Mouse (Mus musculus): Measurements from ENCODE around the gene Slc22a5.

The Slc22a5 gene

GRCm38 (mm10) chr11:53839663-53840642, 51.5 kb downstream of the Slc22a5 start:
- DNase-seq (ENCODE audit: low spot score) = no peak

- DNase-seq (ENCODE audit: low spot score) = no peak
Measured at GRCm38 (mm10) chr11:53839147-53839546, 52.3 kb downstream of the Slc22a5 start.

- DNase-seq (ENCODE audit: low spot score) = no peak
Measured at GRCm38 (mm10) chr11:53837731-53838130, 53.7 kb downstream of the Slc22a5 start.

GRCm38 (mm10) chr11:53835379-53836010, 56.0 kb downstream of the Slc22a5 start:
- DNase-seq (ENCODE audit: low spot score) = no peak

GRCm38 (mm10) chr11:53825409-53825808, 66.1 kb downstream of the Slc22a5 start:
- no peak for DNase-seq (ENCODE audit: low spot score)

- no peak for DNase-seq (ENCODE audit: low spot score)
Measured at GRCm38 (mm10) chr11:53821945-53822338, 69.5 kb downstream of the Slc22a5 start.

- DNase-seq (ENCODE audit: low spot score) = no peak
Measured at GRCm38 (mm10) chr11:53821230-53821944, 70.1 kb downstream of the Slc22a5 start.

- no peak for DNase-seq (ENCODE audit: low spot score)
Measured at GRCm38 (mm10) chr11:53820516-53821170, 70.8 kb downstream of the Slc22a5 start.

GRCm38 (mm10) chr11:53819511-53819910, 71.9 kb downstream of the Slc22a5 start:
- no peak for DNase-seq (ENCODE audit: low spot score)

- DNase-seq (ENCODE audit: low spot score) = no peak
Measured at GRCm38 (mm10) chr11:53818794-53819193, 72.7 kb downstream of the Slc22a5 start.

- no peak for DNase-seq (ENCODE audit: low spot score)
Measured at GRCm38 (mm10) chr11:53816841-53817375, 74.6 kb downstream of the Slc22a5 start.

- DNase-seq (ENCODE audit: low spot score) = no peak
Measured at GRCm38 (mm10) chr11:53814810-53815209, 76.7 kb downstream of the Slc22a5 start.

Data from testis, postnatal 10 days (tissue).